Mouse (Mus musculus) hindbrain, postnatal 0 days (tissue): ENCODE results near the gene Gm20388. TPM values are rescaled to one million over a fixed set of nuclear protein-coding genes. Genes with fewer than 3 reads are reported as not detected.

Experiments used
- ATAC-seq: fragments of 200-750 bp; cut with Nextera tagmentation; 2 replicates; pipeline ENCODE4 v1.8.0; 2017; ENCODE audit warnings: mild to moderate bottlenecking, moderate TSS enrichment, moderate library complexity
- DNase-seq: peaks from one replicate; pipeline ENCODE4 v3.0.0-alpha.2; 2015; ENCODE audit warnings: low spot score
- H3K27ac ChIP-seq: fragments of 300-500 bp; sonication (generic); 2 replicates; pipeline ENCODE4 v1.5.1; 2014; ENCODE audit warnings: mild to moderate bottlenecking
- H3K27me3 ChIP-seq: fragments of 300-500 bp; sonication (generic); 2 replicates; pipeline ENCODE4 v1.6.1; 2014; ENCODE audit warnings: low read length, mixed read lengths; ENCODE audit not compliant: insufficient read depth
- H3K36me3 ChIP-seq: fragments of 300-500 bp; sonication (generic); 2 replicates; pipeline ENCODE4 v1.6.1; 2014; ENCODE audit warnings: low read length, mixed read lengths; ENCODE audit not compliant: insufficient read depth
- H3K4me1 ChIP-seq: fragments of 300-500 bp; sonication (generic); 2 replicates; pipeline ENCODE4 v1.6.1; 2014; ENCODE audit warnings: antibody characterized with exemption, low read length, mixed read lengths; ENCODE audit not compliant: insufficient read depth
- H3K4me2 ChIP-seq: fragments of 300-500 bp; sonication (generic); 2 replicates; pipeline ENCODE4 v1.6.1; 2014; ENCODE audit warnings: low read depth, mild to moderate bottlenecking, low read length, moderate library complexity, mixed read lengths
- H3K4me3 ChIP-seq: fragments of 300-500 bp; sonication (generic); 2 replicates; pipeline ENCODE4 v1.5.1; 2014; ENCODE audit warnings: low read length
- H3K9ac ChIP-seq: fragments of 300-500 bp; sonication (generic); replicated peaks from 2 replicates; pipeline ENCODE4 v1.6.1; 2014; ENCODE audit warnings: mild to moderate bottlenecking, low read length, moderate library complexity, mixed read lengths
- H3K9me3 ChIP-seq: fragments of 300-500 bp; sonication (generic); 2 replicates; pipeline ENCODE4 v1.6.1; 2016; ENCODE audit warnings: low read length, mixed read lengths
- CTCF ChIP-seq: IDR thresholded peaks from 2 replicates; pipeline ENCODE4 v1.5.1; 2016; ENCODE audit warnings: antibody characterized with exemption, control low read depth, low read depth
- WGBS: fragments of 180-500 bp; shearing (Covaris S2); extraction: QIAGEN DNeasy Blood & Tissue Kit; methylation state at CpG from one replicate; pipeline ENCODE4 v1.1.7; 2014; 5-methylcytosine and 5-hydroxymethylcytosine counted together
- polyA plus RNA-seq: library from polyadenylated mRNA; unstranded; fragments of >200 nt; fragmentation: Nextera tagmentation; extraction: Ambion mirVana; gene quantifications from 2 replicates; pipeline ENCODE4 v1.2.1, GENCODE M21; 2015
- total RNA-seq: library from RNA; depleted of rRNA; stranded (reverse); fragments of >200 nt; gene quantifications from 2 replicates; pipeline ENCODE4 v1.2.3, GENCODE M21; 2014

Gm20388 gene
- total and polyA plus RNA-seq, 2 experiments from 2014 or later: 71.3 TPM; not detected in 1

- H3K36me3 ChIP-seq: no peaks in the 10 kb centered on the region
- no peaks in the 10 kb centered on the region for H3K27me3 ChIP-seq
- H3K4me2 ChIP-seq: no peak overlapping the region
- H3K4me1 ChIP-seq: no peaks in the 10 kb centered on the region
- no peak overlapping the region for H3K27ac ChIP-seq
- H3K9me3 ChIP-seq: no peaks in the 10 kb centered on the region
- ATAC-seq (no peak), DNase-seq (no peak)
- no peak overlapping the region for H3K4me3 ChIP-seq
- TF ChIP-seq CTCF: peak; percentile 30
- H3K9ac ChIP-seq: no peak overlapping the region
- WGBS: 80% methylated on average over 7 of the region's 7 CpGs
These were observed 3016.1 kb downstream of the Gm20388 start for GRCm38 (mm10) chr8:122926782-122927181.

GRCm38 (mm10) chr8:122927841-122928240 is 3017.2 kb downstream of the Gm20388 start:
- Histone ChIP-seq H3K4me2 (no peak overlapping the region), H3K9ac (no peak overlapping the region), H3K36me3 (no peaks in the 10 kb centered on the region), H3K27me3 (no peaks in the 10 kb centered on the region), H3K9me3 (no peaks in the 10 kb centered on the region), H3K4me3 (no peak overlapping the region), H3K4me1 (no peaks in the 10 kb centered on the region), H3K27ac (no peak overlapping the region)
- WGBS: 79% methylated on average over 3 of the region's 3 CpGs
- DNase-seq: no peak
- ATAC-seq: no peak
- no peak for TF ChIP-seq CTCF

GRCm38 (mm10) chr8:122928631-122929224 is 3018.1 kb downstream of the Gm20388 start:
- no peak for TF ChIP-seq CTCF

GRCm38 (mm10) chr8:122931834-122932560 is 3021.4 kb downstream of the Gm20388 start:
- WGBS: 55% methylated on average over 3 of the region's 3 CpGs
- H3K27ac ChIP-seq: no peak overlapping the region
- H3K27me3 ChIP-seq: no peaks in the 10 kb centered on the region
- ATAC-seq (no peak), DNase-seq (peak; percentile 59)
- H3K9me3 ChIP-seq: no peaks in the 10 kb centered on the region
- no peak overlapping the region for H3K4me3 ChIP-seq
- H3K4me1 ChIP-seq: no peaks in the 10 kb centered on the region
- H3K9ac ChIP-seq: no peak overlapping the region
- no peaks in the 10 kb centered on the region for H3K36me3 ChIP-seq
- H3K4me2 ChIP-seq: no peak overlapping the region
- no peak for TF ChIP-seq CTCF

More at GRCm38 (mm10) chr8:122928631-122929224, 3018.1 kb downstream of the Gm20388 start:
- Histone ChIP-seq H3K4me3 (no peak overlapping the region), H3K27me3 (no peaks in the 10 kb centered on the region), H3K27ac (no peak overlapping the region), H3K4me2 (no peak overlapping the region), H3K36me3 (no peaks in the 10 kb centered on the region), H3K9ac (no peak overlapping the region), H3K9me3 (no peaks in the 10 kb centered on the region), H3K4me1 (no peaks in the 10 kb centered on the region)
- DNase-seq: no peak
- ATAC-seq: no peak
- 77% methylated on average over 7 of the region's 7 CpGs for WGBS

GRCm38 (mm10) chr8:122932561-122932959 is 3021.9 kb downstream of the Gm20388 start:
- H3K27ac ChIP-seq: no peak overlapping the region
- no peak overlapping the region for H3K4me2 ChIP-seq
- no peak for TF ChIP-seq CTCF
- no peak for ATAC-seq
- H3K4me3 ChIP-seq: no peak overlapping the region
- no peaks in the 10 kb centered on the region for H3K9me3 ChIP-seq
- DNase-seq: no peak
- no peaks in the 10 kb centered on the region for H3K36me3 ChIP-seq
- H3K27me3 ChIP-seq: no peaks in the 10 kb centered on the region
- 85% methylated on average over 2 of the region's 2 CpGs for WGBS
- H3K4me1 ChIP-seq: no peaks in the 10 kb centered on the region
- no peak overlapping the region for H3K9ac ChIP-seq

- Histone ChIP-seq H3K36me3 (no peaks in the 10 kb centered on the region), H3K4me1 (peaks cover 9% of the 10 kb centered on the region; the same call in 1 of the 2 replicates), H3K4me2 (no peak overlapping the region), H3K4me3 (no peak overlapping the region), H3K9ac (no peak overlapping the region), H3K27me3 (no peaks in the 10 kb centered on the region), H3K9me3 (no peaks in the 10 kb centered on the region), H3K27ac (no peak overlapping the region)
- DNase-seq: no peak
- ATAC-seq: no peak
- TF ChIP-seq CTCF: no peak
These were observed 3023.3 kb downstream of the Gm20388 start for GRCm38 (mm10) chr8:122933973-122934372.

GRCm38 (mm10) chr8:122935118-122935517 is 3024.5 kb downstream of the Gm20388 start:
- ATAC-seq (no peak), DNase-seq (no peak)
- Histone ChIP-seq H3K4me2 (no peak overlapping the region), H3K9me3 (no peaks in the 10 kb centered on the region), H3K9ac (no peak overlapping the region), H3K4me1 (peaks cover 9% of the 10 kb centered on the region; the same call in 1 of the 2 replicates), H3K27me3 (no peaks in the 10 kb centered on the region), H3K36me3 (no peaks in the 10 kb centered on the region), H3K4me3 (no peak overlapping the region), H3K27ac (no peak overlapping the region)
- 49% methylated on average over 1 of the region's 1 CpGs for WGBS
- TF ChIP-seq CTCF: no peak
